Mouse (Mus musculus) erythroblast, embryonic 14.5 days (primary cell): ENCODE data around the gene March1. TPM values are rescaled to one million over a fixed set of nuclear protein-coding genes. Genes with fewer than 3 reads are reported as not detected.

Experiments used
- H3K27me3 ChIP-seq: 2 replicates; pipeline ENCODE4 v1.6.1; 2012; ENCODE audit warnings: inconsistent platforms; ENCODE audit not compliant: control insufficient read depth
- H3K36me3 ChIP-seq: 2 replicates; pipeline ENCODE4 v1.6.1; 2012; ENCODE audit warnings: mild to moderate bottlenecking, inconsistent platforms; ENCODE audit not compliant: control insufficient read depth
- H3K4me1 ChIP-seq: 2 replicates; pipeline ENCODE4 v1.6.1; 2012; ENCODE audit warnings: inconsistent platforms; ENCODE audit not compliant: control insufficient read depth
- H3K4me3 ChIP-seq: replicated peaks from 2 replicates; pipeline ENCODE3; 2012; ENCODE audit warnings: moderate library complexity, mild to moderate bottlenecking, inconsistent platforms
- H3K9me3 ChIP-seq: 2 replicates; pipeline ENCODE4 v1.6.1; 2012; ENCODE audit warnings: low read length, inconsistent platforms, mixed read lengths; ENCODE audit not compliant: control insufficient read depth
- GATA1 ChIP-seq: IDR thresholded peaks from 2 replicates; pipeline ENCODE4 v1.6.1; 2012; ENCODE audit warnings: low read length, inconsistent platforms, mixed read lengths
- TAL1 ChIP-seq: IDR thresholded peaks from 3 replicates; pipeline ENCODE4 v1.6.1; 2012; ENCODE audit warnings: low read length, inconsistent platforms, mixed read lengths
- polyA plus RNA-seq: library from polyadenylated mRNA; stranded (reverse); fragments of >175 nt; gene quantifications from 2 replicates; pipeline ENCODE4 v1.2.3, GENCODE M21; 2012

Gene March1
- polyA plus RNA-seq, 1 experiment, result not detected

DNA sequence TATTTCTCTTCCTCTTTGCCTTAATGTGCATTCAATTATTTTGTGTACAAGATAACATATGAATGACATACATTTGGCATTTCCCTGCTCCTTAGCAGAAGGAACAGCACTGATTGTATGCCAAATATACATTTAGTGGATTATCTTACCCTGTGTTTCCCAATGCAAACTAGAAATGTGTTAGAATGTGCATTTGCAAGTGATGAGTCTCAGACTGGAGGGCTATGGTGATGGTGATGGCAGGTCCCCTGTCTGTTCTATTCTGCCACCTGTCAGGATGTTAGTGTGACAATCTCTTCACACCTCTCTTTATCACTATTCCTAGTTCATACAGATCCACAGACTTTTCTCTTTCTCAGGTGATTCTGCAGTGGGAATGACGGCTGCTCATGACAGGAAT, 480.4 kb downstream of the March1 start:
- no peaks in the 10 kb centered on the region for H3K27me3 ChIP-seq
- no peaks in the 10 kb centered on the region for H3K9me3 ChIP-seq
- H3K4me1 ChIP-seq, result no peaks in the 10 kb centered on the region
- TF ChIP-seq GATA1 (no peak), TAL1 (no peak)
- no peak overlapping the region for H3K4me3 ChIP-seq
- no peaks in the 10 kb centered on the region for H3K36me3 ChIP-seq

DNA sequence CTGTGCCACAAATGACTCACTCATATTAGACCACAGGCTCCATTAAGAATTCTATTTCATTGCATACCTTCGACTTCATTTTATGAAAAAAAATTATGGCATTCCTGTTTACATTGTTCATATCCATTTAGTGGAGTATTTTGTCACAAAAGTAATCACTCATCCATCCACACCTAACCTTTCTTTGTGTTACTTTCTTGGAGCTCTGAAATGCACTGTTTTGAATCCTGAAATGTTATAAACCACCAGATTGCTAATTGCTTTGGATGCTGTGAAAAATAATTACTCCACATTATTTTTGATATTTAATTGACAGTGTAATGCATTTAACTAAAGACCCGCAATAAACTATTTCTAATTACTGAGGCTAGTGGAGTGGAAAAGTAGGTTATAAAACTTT, 501.6 kb downstream of the March1 start:
- Histone ChIP-seq H3K9me3 (no peaks in the 10 kb centered on the region), H3K4me3 (no peak overlapping the region), H3K27me3 (no peaks in the 10 kb centered on the region), H3K4me1 (no peaks in the 10 kb centered on the region), H3K36me3 (no peaks in the 10 kb centered on the region)
- TF ChIP-seq TAL1 (no peak), GATA1 (no peak)

DNA sequence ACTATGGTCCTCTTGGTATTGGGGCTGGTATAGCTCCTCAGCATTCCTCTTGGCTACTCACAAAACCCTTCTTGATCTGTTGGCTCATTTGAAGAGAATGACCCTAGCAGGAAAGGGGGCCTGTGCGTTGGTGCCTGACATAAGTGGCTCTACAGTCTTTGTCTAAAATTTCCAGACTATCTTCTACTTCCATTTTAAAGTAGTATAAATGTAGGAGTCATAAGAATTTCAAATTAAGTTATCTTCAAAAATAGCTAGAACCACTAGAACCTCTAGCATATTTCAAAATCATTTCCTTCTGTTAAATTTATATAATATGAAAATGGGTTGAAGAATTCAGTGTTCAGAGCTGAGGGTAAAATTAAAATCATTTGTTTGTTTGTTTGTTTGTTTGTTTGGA, 541.9 kb downstream of the March1 start:
- no peak for TF ChIP-seq TAL1
- no peak for TF ChIP-seq GATA1
- Histone ChIP-seq H3K4me3 (no peak overlapping the region), H3K9me3 (no peaks in the 10 kb centered on the region), H3K27me3 (no peaks in the 10 kb centered on the region), H3K36me3 (no peaks in the 10 kb centered on the region), H3K4me1 (no peaks in the 10 kb centered on the region)

DNA sequence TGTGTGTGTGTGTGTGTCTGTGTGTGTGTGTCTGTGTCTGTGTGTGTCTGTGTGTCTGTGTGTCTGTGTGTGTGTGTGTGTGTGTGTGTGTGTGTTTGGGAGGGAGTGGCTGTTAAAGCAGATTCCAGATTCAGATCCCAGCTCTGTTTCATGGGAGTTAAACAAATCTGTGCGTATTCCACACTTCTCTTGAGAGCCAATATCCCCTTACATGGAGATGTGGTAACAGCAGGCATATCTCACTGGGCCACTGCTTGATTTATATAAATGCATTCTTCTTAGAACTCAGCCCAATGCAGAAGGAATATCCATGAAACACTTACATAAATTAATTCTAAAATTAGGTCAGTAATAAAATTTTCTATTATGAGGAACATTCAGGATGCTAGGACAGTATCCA, 549.1 kb downstream of the March1 start:
- H3K36me3 ChIP-seq, result no peaks in the 10 kb centered on the region
- no peaks in the 10 kb centered on the region; the same call in 1 of the 2 replicates for H3K9me3 ChIP-seq
- H3K4me1 ChIP-seq, result no peaks in the 10 kb centered on the region
- no peak for TF ChIP-seq GATA1
- no peak for TF ChIP-seq TAL1
- H3K4me3 ChIP-seq, result no peak overlapping the region
- no peaks in the 10 kb centered on the region for H3K27me3 ChIP-seq

- no peak overlapping the region for H3K4me3 ChIP-seq
- H3K36me3 ChIP-seq, result no peaks in the 10 kb centered on the region
- H3K4me1 ChIP-seq, result no peaks in the 10 kb centered on the region
- peaks cover 3% of the 10 kb centered on the region; the same call in 1 of the 2 replicates for H3K9me3 ChIP-seq
- H3K27me3 ChIP-seq, result no peaks in the 10 kb centered on the region
- TF ChIP-seq GATA1 (no peak), TAL1 (no peak)
These were observed 549.9 kb downstream of the March1 start for GRCm38 (mm10) chr8:66167405-66168173.

GRCm38 (mm10) chr8:66179336-66179735, 561.6 kb downstream of the March1 start:
- Histone ChIP-seq H3K4me3 (no peak overlapping the region), H3K27me3 (no peaks in the 10 kb centered on the region), H3K36me3 (no peaks in the 10 kb centered on the region), H3K4me1 (no peaks in the 10 kb centered on the region), H3K9me3 (no peaks in the 10 kb centered on the region)
- TF ChIP-seq TAL1, result no peak
- TF ChIP-seq GATA1, result no peak

GRCm38 (mm10) chr8:66181265-66181664, 563.6 kb downstream of the March1 start:
- no peak overlapping the region for H3K4me3 ChIP-seq
- H3K4me1 ChIP-seq, result no peaks in the 10 kb centered on the region
- no peaks in the 10 kb centered on the region for H3K36me3 ChIP-seq
- no peaks in the 10 kb centered on the region for H3K9me3 ChIP-seq
- no peaks in the 10 kb centered on the region for H3K27me3 ChIP-seq
- no peak for TF ChIP-seq TAL1
- TF ChIP-seq GATA1, result no peak

DNA sequence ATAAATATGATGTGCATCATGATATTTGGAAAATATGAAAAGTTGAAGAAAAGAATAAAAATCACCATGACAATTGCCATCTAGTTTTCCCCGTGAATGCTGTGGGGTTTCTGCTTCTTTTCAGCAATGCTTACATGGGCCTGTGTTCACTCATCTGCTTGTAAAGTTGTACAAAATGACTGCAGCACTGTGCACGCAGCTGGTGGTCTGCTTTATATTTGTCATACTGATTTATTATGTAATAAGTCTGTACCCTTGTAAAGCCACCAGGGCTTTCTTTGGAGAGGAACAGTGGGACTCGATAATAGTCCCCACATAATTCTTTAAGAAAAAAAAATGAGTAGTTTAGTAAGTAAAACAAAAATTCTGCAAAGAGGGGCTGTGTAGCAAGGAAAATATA, 564.6 kb downstream of the March1 start:
- H3K27me3 ChIP-seq, result no peaks in the 10 kb centered on the region
- TF ChIP-seq GATA1 (no peak), TAL1 (no peak)

DNA sequence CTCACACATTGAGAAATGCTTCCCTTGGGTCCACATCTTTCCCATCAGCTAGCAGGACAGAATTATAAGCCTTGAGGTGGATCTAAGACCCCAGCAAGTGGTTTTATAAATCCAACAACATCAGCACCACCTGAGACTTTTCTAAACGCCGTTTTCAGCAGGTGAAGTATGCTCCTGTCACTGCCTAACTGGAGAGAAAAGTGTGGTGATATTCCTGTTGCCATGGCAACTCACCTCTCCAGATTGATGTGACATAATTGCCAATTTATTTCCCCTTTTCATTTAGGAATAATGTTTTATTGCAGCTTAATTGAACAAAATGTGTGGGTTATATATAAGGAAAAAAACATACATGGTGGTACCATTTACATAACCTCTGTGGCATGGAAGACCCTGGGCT, 565.8 kb downstream of the March1 start:
- Histone ChIP-seq H3K9me3 (no peaks in the 10 kb centered on the region), H3K4me1 (no peaks in the 10 kb centered on the region), H3K4me3 (no peak overlapping the region), H3K36me3 (no peaks in the 10 kb centered on the region), H3K27me3 (no peaks in the 10 kb centered on the region)
- TF ChIP-seq TAL1 (no peak), GATA1 (no peak)

More for the DNA sequence above, 564.6 kb downstream of the March1 start:
- Histone ChIP-seq H3K4me1 (no peaks in the 10 kb centered on the region), H3K36me3 (no peaks in the 10 kb centered on the region), H3K4me3 (no peak overlapping the region), H3K9me3 (no peaks in the 10 kb centered on the region)
